Mouse (Mus musculus) cerebellum, adult (tissue): ENCODE data around the gene Tekt3.
A peak's percentile ranks its signal among the peaks of the same experiment; 100 is the strongest.

Source experiments
- ATAC-seq: cut with Nextera tagmentation; 2 replicates; pipeline ENCODE4 v1.9.2; 2017; ENCODE audit warnings: mild to moderate bottlenecking, moderate library complexity, mixed read lengths; ENCODE audit not compliant: insufficient number of reproducible peaks, low FRiP score, low TSS enrichment

Gene Tekt3

GRCm38 (mm10) chr11:63122249-63122648 lies 60.8 kb downstream of the Tekt3 start:
- ATAC-seq = no peak

- ATAC-seq = no peak
These were observed 61.4 kb downstream of the Tekt3 start for GRCm38 (mm10) chr11:63122776-63123350.

- ATAC-seq = no peak
These were observed 62.9 kb downstream of the Tekt3 start for GRCm38 (mm10) chr11:63124316-63124715.

GRCm38 (mm10) chr11:63125832-63126456 lies 64.5 kb downstream of the Tekt3 start:
- ATAC-seq = no peak

GRCm38 (mm10) chr11:63126976-63127375 lies 65.5 kb downstream of the Tekt3 start:
- no peak for ATAC-seq

- ATAC-seq = no peak
These were observed 66.1 kb downstream of the Tekt3 start for GRCm38 (mm10) chr11:63127513-63127912.

- no peak for ATAC-seq
These were observed 67.3 kb downstream of the Tekt3 start, which contains the start of gene Pmp22 for GRCm38 (mm10) chr11:63128784-63129183. Gene Pmp22, plus strand, starts transcription at chr11:63128982.

GRCm38 (mm10) chr11:63129375-63129774 lies 67.9 kb downstream of the Tekt3 start:
- ATAC-seq = no peak

GRCm38 (mm10) chr11:63129840-63130239 lies 68.4 kb downstream of the Tekt3 start:
- ATAC-seq = no peak

GRCm38 (mm10) chr11:63130497-63130896 lies 69.0 kb downstream of the Tekt3 start:
- ATAC-seq = peak; percentile 53; the same call in 1 of the 2 replicates

- ATAC-seq = no peak
These were observed 69.7 kb downstream of the Tekt3 start for GRCm38 (mm10) chr11:63131001-63131692.

GRCm38 (mm10) chr11:63131693-63132040 lies 70.2 kb downstream of the Tekt3 start:
- no peak for ATAC-seq

GRCm38 (mm10) chr11:63132151-63132500 lies 70.7 kb downstream of the Tekt3 start:
- no peak for ATAC-seq

- no peak for ATAC-seq
These were observed 71.3 kb downstream of the Tekt3 start for GRCm38 (mm10) chr11:63132501-63133435.

GRCm38 (mm10) chr11:63134021-63134420 lies 72.6 kb downstream of the Tekt3 start:
- no peak for ATAC-seq

GRCm38 (mm10) chr11:63134742-63135482 lies 73.5 kb downstream of the Tekt3 start:
- ATAC-seq = no peak

- peak; percentile 60 for ATAC-seq
These were observed 74.2 kb downstream of the Tekt3 start for GRCm38 (mm10) chr11:63135622-63136021.

- ATAC-seq = no peak
These were observed 74.8 kb downstream of the Tekt3 start for GRCm38 (mm10) chr11:63136205-63136604.

GRCm38 (mm10) chr11:63136836-63137416 lies 75.5 kb downstream of the Tekt3 start:
- no peak for ATAC-seq

GRCm38 (mm10) chr11:63138739-63139138 lies 77.3 kb downstream of the Tekt3 start:
- no peak for ATAC-seq
